Mouse (Mus musculus) bone marrow, adult 2 months (tissue): ENCODE measurements at regions not wholly inside any gene's neighbourhood (a gene's known extent, or its start where the extent isn't known, plus 50 kb on each side); places are given as distances from the start of the nearest gene placed in this dataset.

Source experiments
- H3K27ac ChIP-seq: fragments of 200-500 bp; 2 replicates; pipeline ENCODE4 v1.5.1; 2012; ENCODE audit warnings: low read depth, mild to moderate bottlenecking, control low read depth, inconsistent platforms, low read length; ENCODE audit not compliant: control insufficient read depth, poor library complexity, insufficient read depth
- H3K4me1 ChIP-seq: fragments of 200-500 bp; 2 replicates; pipeline ENCODE4 v1.6.1; 2011; ENCODE audit warnings: low read length; ENCODE audit not compliant: control insufficient read depth, insufficient read depth
- H3K4me3 ChIP-seq: fragments of 200-500 bp; replicated peaks from 2 replicates; pipeline ENCODE3; 2011; ENCODE audit warnings: mild to moderate bottlenecking, low read depth, low read length, control low read depth; ENCODE audit not compliant: control insufficient read depth
- CTCF ChIP-seq: fragments of 200-500 bp; IDR thresholded peaks from 2 replicates; pipeline ENCODE4 v1.5.1; 2011; ENCODE audit warnings: low read length, control low read depth; ENCODE audit not compliant: control insufficient read depth, insufficient read depth
- POLR2A ChIP-seq: fragments of 200-500 bp; IDR thresholded peaks from 2 replicates; pipeline ENCODE4 v1.6.1; 2011; ENCODE audit warnings: low read depth, mild to moderate bottlenecking, control low read depth, low read length, borderline replicate concordance; ENCODE audit not compliant: control insufficient read depth
- WGBS: fragments of 180-500 bp; shearing (Covaris S2); methylation state at CpG from one replicate; pipeline ENCODE4 v1.1.7; 2018; 5-methylcytosine and 5-hydroxymethylcytosine counted together

- TF ChIP-seq POLR2A = no peak
- TF ChIP-seq CTCF = no peak
- WGBS = 87% methylated on average over 4 of the region's 4 CpGs
- H3K27ac ChIP-seq = no peak overlapping the region
Observed at GRCm38 (mm10) chr19:15108441-15109026, 510.7 kb upstream of the Tle4 start.

GRCm38 (mm10) chr19:15095054-15095453 is 497.2 kb upstream of the Tle4 start:
- WGBS = 0% methylated on average over 1 of the region's 1 CpGs
- TF ChIP-seq POLR2A (no peak), CTCF (no peak)
- H3K27ac ChIP-seq = no peak overlapping the region
- H3K4me3 ChIP-seq = no peak overlapping the region
- no peaks in the 10 kb centered on the region for H3K4me1 ChIP-seq

More at GRCm38 (mm10) chr19:15108441-15109026, 510.7 kb upstream of the Tle4 start:
- no peak overlapping the region for H3K4me3 ChIP-seq
- no peaks in the 10 kb centered on the region for H3K4me1 ChIP-seq

- Histone ChIP-seq H3K27ac (no peak overlapping the region), H3K4me1 (no peaks in the 10 kb centered on the region), H3K4me3 (no peak overlapping the region)
- no peak for TF ChIP-seq CTCF
- no peak for TF ChIP-seq POLR2A
- 38% methylated on average over 3 of the region's 3 CpGs for WGBS
Observed at GRCm38 (mm10) chr19:15093534-15093933, 495.7 kb upstream of the Tle4 start.

- H3K4me1 ChIP-seq = no peaks in the 10 kb centered on the region
- no peak overlapping the region for H3K27ac ChIP-seq
- no peak overlapping the region for H3K4me3 ChIP-seq
- 80% methylated on average over 4 of the region's 4 CpGs for WGBS
- TF ChIP-seq POLR2A = no peak
- TF ChIP-seq CTCF = no peak
Observed at GRCm38 (mm10) chr19:15080638-15081037, 482.8 kb upstream of the Tle4 start.

- Histone ChIP-seq H3K4me1 (no peaks in the 10 kb centered on the region), H3K4me3 (no peak overlapping the region), H3K27ac (no peak overlapping the region)
- WGBS = 79% methylated on average over 3 of the region's 3 CpGs
- TF ChIP-seq CTCF (no peak), POLR2A (no peak)
Observed at GRCm38 (mm10) chr19:15057801-15058200, 459.9 kb upstream of the Tle4 start.

GRCm38 (mm10) chr19:15053582-15054141 is 455.8 kb upstream of the Tle4 start:
- no peak overlapping the region for H3K4me3 ChIP-seq
- no peak for TF ChIP-seq CTCF
- TF ChIP-seq POLR2A = no peak
- no peaks in the 10 kb centered on the region for H3K4me1 ChIP-seq
- 79% methylated on average over 3 of the region's 3 CpGs for WGBS
- H3K27ac ChIP-seq = no peak overlapping the region

GRCm38 (mm10) chr19:15052642-15053239 is 454.9 kb upstream of the Tle4 start:
- no peaks in the 10 kb centered on the region for H3K4me1 ChIP-seq
- H3K4me3 ChIP-seq = no peak overlapping the region
- no peak overlapping the region for H3K27ac ChIP-seq
- WGBS = 79% methylated on average over 10 of the region's 10 CpGs
- TF ChIP-seq CTCF (no peak), POLR2A (no peak)

- 58% methylated on average over 2 of the region's 2 CpGs for WGBS
- no peak for TF ChIP-seq CTCF
- no peak for TF ChIP-seq POLR2A
Observed at GRCm38 (mm10) chr19:15047896-15048295, 450.0 kb upstream of the Tle4 start.

GRCm38 (mm10) chr19:15047306-15047868 is 449.5 kb upstream of the Tle4 start:
- WGBS = 67% methylated on average over 4 of the region's 4 CpGs
- TF ChIP-seq POLR2A (no peak), CTCF (no peak)
- H3K4me1 ChIP-seq = no peaks in the 10 kb centered on the region
- no peak overlapping the region for H3K4me3 ChIP-seq
- no peak overlapping the region for H3K27ac ChIP-seq

More at GRCm38 (mm10) chr19:15047896-15048295, 450.0 kb upstream of the Tle4 start:
- Histone ChIP-seq H3K27ac (no peak overlapping the region), H3K4me3 (no peak overlapping the region), H3K4me1 (no peaks in the 10 kb centered on the region)
